Mouse (Mus musculus) effector memory CD4-positive, alpha-beta T cell, adult 7 months (primary cell): Measurements from ENCODE around the gene Olfr203. TPM values are rescaled to one million over a fixed set of nuclear protein-coding genes. Genes with fewer than 3 reads are reported as not detected.

Experiments
- polyA plus RNA-seq: library from polyadenylated mRNA; unstranded; fragments of 100-300 nt; shearing (Covaris generic); gene quantifications from one replicate; pipeline ENCODE4 v1.2.1, GENCODE M21; 2017

Olfr203 gene
- polyA plus RNA-seq, result not detected

GRCm38 (mm10) chr16:59298581-59298980 lies at the start of gene Olfr203:
Gene Olfr203, plus strand, starts transcription at chr16:59298881.

GRCm38 (mm10) chr16:59272532-59272931 lies 26.1 kb upstream of the Olfr203 start, which contains the start of gene Olfr201:
Gene Olfr201, minus strand, starts transcription at chr16:59272632.

GRCm38 (mm10) chr16:59286693-59287092 lies 12.0 kb upstream of the Olfr203 start, which contains the start of gene Olfr202:
Gene Olfr202, minus strand, starts transcription at chr16:59286793.

GRCm38 (mm10) chr16:59318148-59318547 lies 19.5 kb downstream of the Olfr203 start, which contains the start of gene Olfr204:
Gene Olfr204, minus strand, starts transcription at chr16:59318248.

GRCm38 (mm10) chr16:59331038-59331437 lies 32.4 kb downstream of the Olfr203 start, which contains the start of gene Olfr205:
Gene Olfr205, minus strand, starts transcription at chr16:59331138.

GRCm38 (mm10) chr16:59349146-59349545 lies 50.5 kb downstream of the Olfr203 start, which contains the start of gene Olfr206:
Gene Olfr206, minus strand, starts transcription at chr16:59349246.

Other genes with a start within 250 kb of the Olfr203 start
- gene Olfr190, start 220.9 kb upstream of the Olfr203 start, polyA plus RNA-seq, result not detected
- not detected for gene Olfr191, start 209.1 kb upstream of the Olfr203 start, polyA plus RNA-seq
- not detected for gene Olfr193, start 187.0 kb upstream of the Olfr203 start, polyA plus RNA-seq
- not detected for gene Olfr194, start 177.8 kb upstream of the Olfr203 start, polyA plus RNA-seq
- not detected for gene Olfr195, start 151.8 kb upstream of the Olfr203 start, polyA plus RNA-seq
- not detected for gene Olfr196, start 128.4 kb upstream of the Olfr203 start, polyA plus RNA-seq
- not detected for gene Olfr198, start 95.3 kb upstream of the Olfr203 start, polyA plus RNA-seq
- not detected for gene Olfr199, start 79.1 kb upstream of the Olfr203 start, polyA plus RNA-seq
- gene Olfr201, start 26.2 kb upstream of the Olfr203 start, polyA plus RNA-seq, result 0.32 TPM
- gene Olfr202, start 12.1 kb upstream of the Olfr203 start, polyA plus RNA-seq, result not detected
- not detected for gene Olfr204, start 19.4 kb downstream of the Olfr203 start, polyA plus RNA-seq
- not detected for gene Olfr205, start 32.3 kb downstream of the Olfr203 start, polyA plus RNA-seq
- gene Olfr206, start 50.4 kb downstream of the Olfr203 start, polyA plus RNA-seq, result not detected
- not detected for gene Olfr209, start 65.1 kb downstream of the Olfr203 start, polyA plus RNA-seq
- gene Gabrr3, start 108.5 kb downstream of the Olfr203 start, polyA plus RNA-seq, result not detected
- gene Riox2, start 172.9 kb downstream of the Olfr203 start, polyA plus RNA-seq, result 70.8 TPM